Mouse (Mus musculus) hindbrain, embryonic 13.5 days (tissue): ENCODE measurements around the gene Tbc1d25. TPM values are rescaled to one million over a fixed set of nuclear protein-coding genes. Genes with fewer than 3 reads are reported as not detected.

Source experiments
- ATAC-seq: fragments of 200-750 bp; cut with Nextera tagmentation; 2 replicates; pipeline ENCODE4 v1.8.0; 2017; ENCODE audit warnings: moderate TSS enrichment; ENCODE audit not compliant: low FRiP score
- H3K27ac ChIP-seq: fragments of 300-500 bp; sonication (generic); 2 replicates; pipeline ENCODE4 v1.5.1; 2015; ENCODE audit warnings: inconsistent platforms, mild to moderate bottlenecking, moderate library complexity
- H3K27me3 ChIP-seq: fragments of 300-500 bp; sonication (generic); 2 replicates; pipeline ENCODE4 v1.6.1; 2015; ENCODE audit warnings: mild to moderate bottlenecking, inconsistent platforms
- H3K36me3 ChIP-seq: fragments of 300-500 bp; sonication (generic); 2 replicates; pipeline ENCODE4 v1.6.1; 2015; ENCODE audit warnings: mild to moderate bottlenecking, inconsistent platforms
- H3K4me1 ChIP-seq: fragments of 300-500 bp; sonication (generic); replicated peaks from 2 replicates; pipeline ENCODE4 v1.6.1; 2015; ENCODE audit warnings: inconsistent platforms
- H3K4me2 ChIP-seq: fragments of 300-500 bp; sonication (generic); 2 replicates; pipeline ENCODE4 v1.6.1; 2015; ENCODE audit warnings: inconsistent platforms, mild to moderate bottlenecking, moderate library complexity
- H3K4me3 ChIP-seq: fragments of 300-500 bp; sonication (generic); 2 replicates; pipeline ENCODE4 v1.5.1; 2015; ENCODE audit warnings: mild to moderate bottlenecking, inconsistent platforms
- H3K9ac ChIP-seq: fragments of 300-500 bp; sonication (generic); 2 replicates; pipeline ENCODE4 v1.6.1; 2015; ENCODE audit warnings: mild to moderate bottlenecking, inconsistent platforms
- H3K9me3 ChIP-seq: fragments of 300-500 bp; sonication (generic); 2 replicates; pipeline ENCODE4 v1.6.1; 2016; ENCODE audit warnings: inconsistent platforms
- WGBS: fragments of 180-500 bp; shearing (Covaris S2); methylation state at CpG from one replicate; pipeline ENCODE4 v1.1.7; 2015; 5-methylcytosine and 5-hydroxymethylcytosine counted together
- polyA plus RNA-seq: library from polyadenylated mRNA; unstranded; fragments of >200 nt; fragmentation: Nextera tagmentation; extraction: Ambion mirVana; gene quantifications from 2 replicates; pipeline ENCODE4 v1.2.1, GENCODE M21; 2015

The Tbc1d25 gene
- polyA plus RNA-seq, 1 experiment from 2014 or later: 19.8 TPM

DNA sequence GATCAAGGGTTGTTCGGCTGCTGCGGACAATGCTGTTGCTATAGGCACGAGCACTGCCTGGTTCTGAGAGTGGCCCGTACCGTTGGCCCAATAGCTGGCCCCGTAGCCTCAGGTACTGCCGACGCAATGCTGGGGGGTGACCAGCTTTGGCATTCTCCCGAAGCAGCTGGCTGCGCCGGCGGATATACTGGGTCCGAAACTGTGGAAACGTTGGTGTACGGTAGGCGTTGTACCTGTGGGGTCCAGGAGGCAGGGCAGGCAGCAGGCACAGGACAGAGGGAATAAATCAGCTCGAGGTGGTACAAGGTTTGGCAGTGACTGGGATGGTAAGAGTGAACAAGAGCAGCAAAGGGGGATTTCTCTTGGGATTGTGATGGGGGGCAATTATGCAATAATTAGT, 44.6 kb downstream of the Tbc1d25 start:
- no peak overlapping the region for H3K9ac ChIP-seq
- peak; percentile 27; the same call in 1 of the 2 replicates for ATAC-seq
- WGBS: 95% methylated on average over 17 of the region's 17 CpGs
- H3K9me3 ChIP-seq: no peaks in the 10 kb centered on the region
- no peaks in the 10 kb centered on the region for H3K27me3 ChIP-seq
- H3K4me3 ChIP-seq: peak overlapping the region; percentile 51
- peaks cover 31% of the 10 kb centered on the region for H3K36me3 ChIP-seq
- peaks cover 6% of the 10 kb centered on the region for H3K4me1 ChIP-seq
- peak overlapping the region; percentile 53 for H3K4me2 ChIP-seq
- H3K27ac ChIP-seq: no peak overlapping the region

DNA sequence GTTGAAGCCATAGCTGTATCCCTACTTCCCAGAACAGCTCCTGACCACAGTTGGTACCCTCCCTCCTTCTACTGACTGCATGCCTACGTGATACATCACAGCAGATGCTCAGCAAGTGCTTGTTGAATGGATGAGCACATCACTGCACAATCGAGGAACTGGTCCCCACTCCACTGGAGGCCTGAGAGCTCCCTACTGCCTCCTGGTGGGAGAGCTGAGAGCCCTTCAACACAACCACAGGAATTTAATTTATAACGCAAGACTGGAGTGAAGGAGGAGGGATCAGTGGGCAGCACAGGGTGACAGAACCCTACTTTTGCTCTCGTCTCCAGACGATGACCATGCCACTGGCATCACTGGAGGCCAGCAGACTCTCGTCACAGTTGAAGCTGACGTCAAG, 50.7 kb downstream of the Tbc1d25 start:
- H3K36me3 ChIP-seq: peaks cover 53% of the 10 kb centered on the region
- no peaks in the 10 kb centered on the region for H3K9me3 ChIP-seq
- H3K4me3 ChIP-seq: no peak overlapping the region
- ATAC-seq: no peak
- H3K9ac ChIP-seq: no peak overlapping the region
- H3K4me2 ChIP-seq: no peak overlapping the region
- H3K27me3 ChIP-seq: no peaks in the 10 kb centered on the region
- 79% methylated on average over 7 of the region's 7 CpGs for WGBS
- H3K4me1 ChIP-seq: no peaks in the 10 kb centered on the region
- no peak overlapping the region for H3K27ac ChIP-seq

DNA sequence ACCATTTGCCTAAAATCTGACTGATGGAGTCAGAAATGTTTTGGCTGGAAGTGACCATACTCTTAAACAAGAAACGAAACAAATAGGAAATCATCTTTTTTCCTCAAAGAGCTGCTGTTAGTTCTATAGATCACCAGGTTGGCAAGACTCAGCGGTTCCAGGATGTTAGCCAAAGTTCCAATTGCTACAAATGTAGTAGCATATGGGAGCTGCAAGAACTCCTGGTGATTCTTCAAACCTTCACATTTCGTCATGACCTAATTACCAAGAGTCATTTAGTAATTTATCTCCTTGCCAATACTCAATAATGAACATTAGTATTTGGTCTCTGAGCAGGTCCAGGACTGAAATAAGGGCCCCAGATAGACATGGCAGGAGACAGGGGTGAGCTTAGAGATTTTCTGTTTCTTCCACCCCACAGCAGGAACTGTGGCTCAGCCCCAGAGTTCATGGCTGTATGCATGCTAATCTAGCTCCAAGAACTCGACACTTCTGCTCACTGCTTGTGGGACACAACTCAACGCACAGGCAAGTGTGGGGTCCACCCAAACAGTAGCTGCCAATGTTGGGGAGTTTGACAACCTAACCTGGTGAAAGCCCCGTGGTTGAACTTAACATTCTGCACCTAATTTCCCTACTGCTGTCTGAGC, 52.0 kb downstream of the Tbc1d25 start:
- H3K4me1 ChIP-seq: no peaks in the 10 kb centered on the region
- ATAC-seq: no peak
- 86% methylated on average over 6 of the region's 6 CpGs for WGBS
- H3K4me2 ChIP-seq: no peak overlapping the region
- no peak overlapping the region for H3K27ac ChIP-seq
- H3K9ac ChIP-seq: no peak overlapping the region
- H3K36me3 ChIP-seq: peaks cover 50% of the 10 kb centered on the region
- no peak overlapping the region for H3K4me3 ChIP-seq
- no peaks in the 10 kb centered on the region for H3K9me3 ChIP-seq
- H3K27me3 ChIP-seq: no peaks in the 10 kb centered on the region

DNA sequence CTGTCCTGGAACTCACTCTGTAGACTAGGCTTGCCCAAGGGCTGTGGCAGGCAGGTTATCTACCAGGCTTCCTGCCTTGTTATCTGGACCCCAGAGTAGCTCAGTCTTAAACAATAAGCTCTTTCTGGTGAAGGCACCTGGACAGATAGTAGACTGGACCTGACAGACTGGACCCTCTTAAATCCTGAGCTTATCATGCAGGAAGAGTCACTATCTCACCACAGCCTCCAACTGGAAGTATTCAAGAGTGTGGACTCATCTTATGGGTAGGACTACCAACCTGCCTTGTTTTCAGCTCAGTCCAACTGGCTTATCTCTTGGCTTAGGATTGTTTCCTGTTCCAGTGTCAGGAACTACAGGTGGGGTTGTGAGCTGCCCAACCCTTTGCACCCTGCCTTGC, 58.7 kb downstream of the Tbc1d25 start:
- Histone ChIP-seq H3K36me3 (peaks cover 5% of the 10 kb centered on the region), H3K9me3 (no peaks in the 10 kb centered on the region), H3K27ac (no peak overlapping the region), H3K4me3 (no peak overlapping the region), H3K4me1 (no peaks in the 10 kb centered on the region), H3K9ac (no peak overlapping the region), H3K4me2 (no peak overlapping the region), H3K27me3 (no peaks in the 10 kb centered on the region)
- ATAC-seq: no peak

DNA sequence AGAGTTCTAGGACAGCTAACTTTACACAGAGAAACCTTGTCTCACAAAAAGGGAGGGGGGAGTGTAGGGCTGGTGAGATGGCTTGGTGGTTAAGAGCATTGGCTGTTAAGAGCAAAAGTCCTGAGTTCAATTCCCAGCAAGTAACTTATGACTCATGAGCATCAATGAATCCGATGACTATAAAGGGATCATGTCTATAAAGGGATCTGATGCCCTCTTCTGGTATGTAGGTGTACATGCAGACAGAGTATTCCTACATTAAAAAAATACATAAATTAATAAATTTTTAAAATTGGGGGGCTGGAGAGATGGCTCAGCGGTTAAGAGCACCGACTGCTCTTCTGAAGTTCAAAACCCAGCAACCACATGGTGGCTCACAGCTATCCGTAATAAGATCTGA, 60.7 kb downstream of the Tbc1d25 start:
- Histone ChIP-seq H3K4me2 (no peak overlapping the region), H3K9me3 (no peaks in the 10 kb centered on the region), H3K4me1 (no peaks in the 10 kb centered on the region), H3K36me3 (peaks cover 5% of the 10 kb centered on the region), H3K4me3 (no peak overlapping the region), H3K9ac (no peak overlapping the region), H3K27ac (no peak overlapping the region), H3K27me3 (no peaks in the 10 kb centered on the region)
- 85% methylated on average over 4 of the region's 4 CpGs for WGBS
- no peak for ATAC-seq

DNA sequence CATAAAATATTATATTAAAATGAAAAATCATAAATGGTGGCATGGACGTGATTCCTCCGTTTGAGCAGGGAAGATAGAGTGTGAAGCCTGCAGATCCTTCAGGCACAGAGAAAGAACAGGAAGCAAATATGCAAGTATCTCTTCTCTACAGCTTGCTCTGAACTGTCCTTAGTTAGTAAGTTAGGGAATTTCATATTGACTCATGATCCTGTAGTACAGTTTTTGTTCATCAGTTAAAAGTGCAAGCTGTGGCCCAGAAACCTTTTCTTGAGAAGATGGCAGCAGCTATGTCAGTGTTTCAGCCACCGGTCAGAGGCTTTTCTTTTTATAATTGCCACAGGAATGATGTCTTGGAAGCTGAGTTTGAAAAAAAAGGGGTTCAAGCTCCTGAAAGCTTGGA, 71.0 kb downstream of the Tbc1d25 start:
- no peak overlapping the region for H3K4me2 ChIP-seq
- no peak overlapping the region for H3K27ac ChIP-seq
- no peaks in the 10 kb centered on the region for H3K27me3 ChIP-seq
- no peak overlapping the region for H3K4me3 ChIP-seq
- H3K9me3 ChIP-seq: no peaks in the 10 kb centered on the region
- ATAC-seq: no peak
- H3K36me3 ChIP-seq: no peaks in the 10 kb centered on the region
- 90% methylated on average over 3 of the region's 3 CpGs for WGBS
- no peak overlapping the region for H3K9ac ChIP-seq
- peaks cover 8% of the 10 kb centered on the region for H3K4me1 ChIP-seq

Other genes starting within 250 kb of the Tbc1d25 start
- gene Eras, start 247.6 kb downstream of the Tbc1d25 start, polyA plus RNA-seq: 0.16 TPM in 1 of 2 replicates, not detected in the other
- gene Hdac6, start 228.3 kb downstream of the Tbc1d25 start, polyA plus RNA-seq: 65.1 and 66.1 TPM in 2 replicates
- gene Gata1, start 198.1 kb downstream of the Tbc1d25 start, polyA plus RNA-seq: 0.23 and 0.29 TPM in 2 replicates
- 0.31 and 0.53 TPM in 2 replicates for gene Glod5, start 157.7 kb downstream of the Tbc1d25 start, polyA plus RNA-seq
- 39.9 and 40.8 TPM in 2 replicates for gene Suv39h1, start 101.4 kb downstream of the Tbc1d25 start, polyA plus RNA-seq
- gene Was, start 85.7 kb downstream of the Tbc1d25 start, polyA plus RNA-seq: 0.12 and 0.18 TPM in 2 replicates
- gene Wdr13, start 43.3 kb downstream of the Tbc1d25 start, polyA plus RNA-seq: 58.5 and 60.9 TPM in 2 replicates
- 336 and 358 TPM in 2 replicates for gene Rbm3, start 30.3 kb downstream of the Tbc1d25 start, polyA plus RNA-seq
- gene Ebp, start 17.3 kb upstream of the Tbc1d25 start, polyA plus RNA-seq: 26.4 and 29.5 TPM in 2 replicates
- gene Porcn, start 30.3 kb upstream of the Tbc1d25 start, polyA plus RNA-seq: 43.4 and 50.0 TPM in 2 replicates
- 46.9 and 48.4 TPM in 2 replicates for gene Ftsj1, start 76.2 kb upstream of the Tbc1d25 start, polyA plus RNA-seq
- 30.0 and 30.6 TPM in 2 replicates for gene Slc38a5, start 95.0 kb upstream of the Tbc1d25 start, polyA plus RNA-seq
- not detected in 2 replicates for gene Ssxb10, start 151.2 kb upstream of the Tbc1d25 start, polyA plus RNA-seq
- not detected in 2 replicates for gene Ssxb9, start 190.8 kb upstream of the Tbc1d25 start, polyA plus RNA-seq
- not detected in 2 replicates for gene Ssxb1, start 237.1 kb upstream of the Tbc1d25 start, polyA plus RNA-seq